Mouse (Mus musculus) stomach, postnatal 0 days (tissue): ENCODE measurements around the gene Scd3.

Experiments used
- CTCF ChIP-seq: IDR thresholded peaks from 2 replicates; pipeline ENCODE4 v1.5.1; 2016; ENCODE audit warnings: antibody characterized with exemption, low read depth, mild to moderate bottlenecking, moderate library complexity
- EP300 ChIP-seq: optimal IDR thresholded peaks from 2 replicates; pipeline ENCODE3; 2016; ENCODE audit warnings: antibody characterized with exemption

- TF ChIP-seq EP300: no peak
- TF ChIP-seq CTCF: no peak
These were observed 73.8 kb downstream of the Scd3 start for GRCm38 (mm10) chr19:44276861-44277260.
